Mouse (Mus musculus): ENCODE data around the gene L3mbtl1. TPM values are rescaled to one million over a fixed set of nuclear protein-coding genes. Genes with fewer than 3 reads are reported as not detected.

The L3mbtl1 gene
- polyA plus RNA-seq, 1 experiment from 2014 or later = 0.12 TPM

GRCm38 (mm10) chr2:162999744-163000143 is 56.5 kb downstream of the L3mbtl1 start:
- Histone ChIP-seq H3K9ac (no peak overlapping the region), H3K27ac (no peak overlapping the region), H3K9me3 (no peaks in the 10 kb centered on the region), H3K27me3 (no peaks in the 10 kb centered on the region), H3K4me2 (no peak overlapping the region), H3K4me1 (no peaks in the 10 kb centered on the region; the same call in 1 of the 2 replicates), H3K36me3 (no peaks in the 10 kb centered on the region), H3K4me3 (no peak overlapping the region)
- 30% methylated on average over 3 of the region's 3 CpGs for WGBS
- ATAC-seq (ENCODE audit: insufficient number of reproducible peaks, low FRiP score, low TSS enrichment, low read depth) = no peak

- Histone ChIP-seq H3K27me3 (no peaks in the 10 kb centered on the region), H3K9me3 (no peaks in the 10 kb centered on the region), H3K36me3 (no peaks in the 10 kb centered on the region), H3K9ac (no peak overlapping the region), H3K4me2 (no peak overlapping the region), H3K4me3 (no peak overlapping the region), H3K27ac (no peak overlapping the region), H3K4me1 (no peaks in the 10 kb centered on the region; the same call in 1 of the 2 replicates)
- 82% methylated on average over 1 of the region's 1 CpGs for WGBS
- no peak for ATAC-seq (ENCODE audit: insufficient number of reproducible peaks, low FRiP score, low TSS enrichment, low read depth)
These were observed 57.8 kb downstream of the L3mbtl1 start for GRCm38 (mm10) chr2:163001071-163001470.

- H3K9ac ChIP-seq = no peak overlapping the region
These were observed 64.0 kb downstream of the L3mbtl1 start for GRCm38 (mm10) chr2:163007299-163007698.

GRCm38 (mm10) chr2:163016916-163017743 is 73.9 kb downstream of the L3mbtl1 start, which contains the start of gene Ift52:
Gene Ift52 (plus strand): TSS chr2:163017354.
- H3K36me3 ChIP-seq = no peaks in the 10 kb centered on the region
- no peaks in the 10 kb centered on the region for H3K9me3 ChIP-seq
- peak within 1 kb of the TSS; percentile 99 for H3K4me3 ChIP-seq
- H3K4me1 ChIP-seq = peaks cover 8% of the 10 kb centered on the region
- H3K9ac ChIP-seq = peak within 1 kb of the TSS; percentile 69
- H3K27ac ChIP-seq = peak within 1 kb of the TSS; percentile 86
- H3K4me2 ChIP-seq = peak within 1 kb of the TSS; percentile 55
- no peaks in the 10 kb centered on the region for H3K27me3 ChIP-seq
- ATAC-seq (ENCODE audit: insufficient number of reproducible peaks, low FRiP score, low TSS enrichment, low read depth) = peak; percentile 89
- under 1% methylated on average over 57 of the region's 57 CpGs for WGBS

More at GRCm38 (mm10) chr2:163007299-163007698, 64.0 kb downstream of the L3mbtl1 start:
- Histone ChIP-seq H3K4me3 (no peak overlapping the region), H3K4me2 (no peak overlapping the region), H3K27ac (no peak overlapping the region), H3K9me3 (no peaks in the 10 kb centered on the region), H3K4me1 (no peaks in the 10 kb centered on the region), H3K36me3 (no peaks in the 10 kb centered on the region), H3K27me3 (no peaks in the 10 kb centered on the region)
- no peak for ATAC-seq (ENCODE audit: insufficient number of reproducible peaks, low FRiP score, low TSS enrichment, low read depth)
- 76% methylated on average over 4 of the region's 4 CpGs for WGBS

Other genes with a start within 250 kb of the L3mbtl1 start
- gene Srsf6, start 11.9 kb upstream of the L3mbtl1 start, polyA plus RNA-seq (2015; fragmentation: Nextera tagmentation; extraction: Ambion mirVana) = 179 and 186 TPM in 2 replicates
- gene Sgk2, start 43.9 kb downstream of the L3mbtl1 start, polyA plus RNA-seq (2015; fragmentation: Nextera tagmentation; extraction: Ambion mirVana) = 0.05 TPM in 1 of 2 replicates, not detected in the other
- 40.8 and 46.8 TPM in 2 replicates for gene Ift52, start 73.9 kb downstream of the L3mbtl1 start, polyA plus RNA-seq (2015; fragmentation: Nextera tagmentation; extraction: Ambion mirVana)
- 18.6 and 22.5 TPM in 2 replicates for gene Mybl2, start 111.2 kb downstream of the L3mbtl1 start, polyA plus RNA-seq (2015; fragmentation: Nextera tagmentation; extraction: Ambion mirVana)
- not detected in 2 replicates for gene Gtsf1l, start 144.4 kb downstream of the L3mbtl1 start, polyA plus RNA-seq (2015; fragmentation: Nextera tagmentation; extraction: Ambion mirVana)

Data from limb, embryonic 15.5 days (tissue).